Mouse (Mus musculus) heart, embryonic 14.5 days (tissue): Measurements from ENCODE around the gene Myoz2. TPM values are rescaled to one million over a fixed set of nuclear protein-coding genes. Genes with fewer than 3 reads are reported as not detected.

Experiments used
- ATAC-seq: fragments of 200-750 bp; cut with Nextera tagmentation; 2 replicates; pipeline ENCODE4 v1.8.0; 2017; ENCODE audit warnings: low read depth, moderate TSS enrichment; ENCODE audit not compliant: insufficient number of reproducible peaks, insufficient read depth, low FRiP score
- H3K27ac ChIP-seq, 2 experiments: fragments of 200-500 bp in 1 of 2; fragments of 300-500 bp in 1 of 2; sonication (generic) in 1 of 2; replicated peaks in 1 of 2; 2 replicates each; pipeline ENCODE4 v1.5.1; 2012 to 2014; ENCODE audit warnings: low read depth in 2 of 2, low read length in 2 of 2, control low read depth in 1 of 2, mild to moderate bottlenecking in 1 of 2, mixed read lengths in 1 of 2; ENCODE audit not compliant: control insufficient read depth in 1 of 2, insufficient read depth in 1 of 2
- H3K27me3 ChIP-seq: fragments of 300-500 bp; sonication (generic); 2 replicates; pipeline ENCODE4 v1.6.1; 2014; ENCODE audit warnings: mild to moderate bottlenecking, low read length, control low read depth; ENCODE audit not compliant: control insufficient read depth, insufficient read depth
- H3K36me3 ChIP-seq: fragments of 300-500 bp; sonication (generic); 2 replicates; pipeline ENCODE4 v1.6.1; 2014; ENCODE audit warnings: mild to moderate bottlenecking, control low read depth, low read length, mixed read lengths; ENCODE audit not compliant: control insufficient read depth, insufficient read depth
- H3K4me1 ChIP-seq, 2 experiments: fragments of 200-500 bp in 1 of 2; fragments of 300-500 bp in 1 of 2; sonication (generic) in 1 of 2; 2 replicates each; pipeline ENCODE4 v1.6.1; 2012 to 2014; ENCODE audit warnings: low read length in 2 of 2, control low read depth in 1 of 2, mixed read lengths in 1 of 2; ENCODE audit not compliant: control insufficient read depth in 2 of 2, insufficient read depth in 2 of 2
- H3K4me2 ChIP-seq: fragments of 300-500 bp; sonication (generic); 2 replicates; pipeline ENCODE4 v1.6.1; 2014; ENCODE audit warnings: mild to moderate bottlenecking, low read length
- H3K4me3 ChIP-seq, 2 experiments: fragments of 200-500 bp in 1 of 2; fragments of 300-500 bp in 1 of 2; sonication (generic) in 1 of 2; 2 replicates each; pipeline ENCODE4 v1.5.1; 2012 to 2014; ENCODE audit warnings: low read length in 2 of 2, mild to moderate bottlenecking in 2 of 2, control low read depth in 1 of 2, low read depth in 1 of 2, moderate library complexity in 1 of 2; ENCODE audit not compliant: control insufficient read depth in 1 of 2, insufficient read depth in 1 of 2
- H3K9ac ChIP-seq: fragments of 300-500 bp; sonication (generic); 2 replicates; pipeline ENCODE4 v1.6.1; 2014; ENCODE audit warnings: mild to moderate bottlenecking, low read length
- H3K9me3 ChIP-seq: fragments of 300-500 bp; sonication (generic); 2 replicates; pipeline ENCODE4 v1.6.1; 2016; ENCODE audit warnings: low read length, control low read depth; ENCODE audit not compliant: control insufficient read depth
- WGBS: fragments of 180-500 bp; shearing (Covaris S2); extraction: QIAGEN DNeasy Blood & Tissue Kit; methylation state at CpG from one replicate; pipeline ENCODE4 v1.1.7; 2014; 5-methylcytosine and 5-hydroxymethylcytosine counted together
- polyA plus RNA-seq: library from polyadenylated mRNA; unstranded; fragments of >200 nt; fragmentation: Nextera tagmentation; extraction: Ambion mirVana; gene quantifications from 2 replicates; pipeline ENCODE4 v1.2.1, GENCODE M21; 2014

The Myoz2 gene
- polyA plus RNA-seq, 1 experiment from 2014 or later, result 230 TPM

DNA sequence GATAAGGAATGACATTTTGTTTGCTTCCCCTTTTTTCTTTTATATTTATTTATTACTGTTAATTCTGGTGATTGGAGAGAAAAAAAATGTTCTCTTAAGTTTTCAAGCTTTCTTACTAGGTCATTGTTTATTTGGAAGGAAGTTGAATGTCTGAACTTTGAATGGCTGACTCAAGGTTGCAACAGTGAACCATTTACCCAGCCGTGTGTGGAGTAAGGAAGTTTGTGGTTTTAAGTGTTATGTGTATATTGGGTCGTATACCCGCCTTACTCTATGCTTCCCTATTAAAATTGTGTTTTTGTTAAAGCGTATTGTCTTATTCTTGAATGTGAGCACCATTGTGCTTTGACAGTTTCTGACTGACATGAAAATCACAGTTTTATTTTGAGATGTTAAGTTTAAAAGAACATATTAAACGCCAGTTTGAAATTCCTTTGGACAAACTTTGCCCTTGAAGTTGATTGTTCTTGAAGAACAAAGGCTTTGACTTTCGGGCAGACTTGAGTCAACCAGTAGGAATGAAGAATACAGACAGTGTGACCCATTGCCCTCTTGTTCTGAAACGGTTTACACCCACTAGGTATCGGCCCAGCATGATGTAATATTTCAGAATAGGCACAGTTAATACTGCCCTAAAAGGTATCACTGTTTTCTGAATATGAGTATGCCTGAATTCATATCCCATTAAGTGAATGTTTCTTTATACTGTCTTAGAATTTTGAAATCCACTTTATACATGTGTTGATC lies 18.6 kb upstream of the Myoz2 start:
- Histone ChIP-seq H3K4me2 (no peak overlapping the region), H3K9ac (no peak overlapping the region), H3K27me3 (no peaks in the 10 kb centered on the region), H3K36me3 (no peaks in the 10 kb centered on the region), H3K27ac (no peak overlapping the region), H3K9me3 (peaks cover 5% of the 10 kb centered on the region; the same call in 1 of the 2 replicates), H3K4me1 (peaks cover 2 to 5% of the 10 kb centered on the region in 2 experiments; a peak in 2 of 4 replicates), H3K4me3 (no peak overlapping the region)
- ATAC-seq, result no peak
- 66% methylated on average over 8 of the region's 8 CpGs for WGBS

DNA sequence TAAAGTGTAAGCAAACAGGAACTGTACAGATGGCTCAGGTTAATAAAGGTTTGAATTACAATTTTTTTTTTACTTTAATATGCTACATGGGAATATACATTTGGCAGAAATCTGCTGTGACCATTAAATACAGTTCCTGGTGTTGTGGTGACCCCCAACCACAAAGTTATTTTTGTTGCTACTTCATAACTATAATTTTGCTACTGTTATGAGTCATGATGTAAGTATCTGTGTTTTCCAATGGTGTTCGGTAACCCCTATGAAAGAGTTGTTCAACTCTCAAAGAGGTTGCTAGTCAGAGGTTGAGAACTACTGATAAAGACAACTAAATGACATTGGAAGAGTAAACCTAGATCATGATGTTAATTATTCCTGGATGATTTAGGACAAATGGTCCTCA lies 7.5 kb upstream of the Myoz2 start:
- no peaks in the 10 kb centered on the region for H3K9me3 ChIP-seq
- no peaks in the 10 kb centered on the region for H3K36me3 ChIP-seq
- no peak overlapping the region for H3K4me2 ChIP-seq
- WGBS, result 64% methylated on average over 1 of the region's 1 CpGs
- no peak overlapping the region for H3K9ac ChIP-seq
- peaks cover 2 to 9% of the 10 kb centered on the region in 2 experiments; a peak in 3 of 4 replicates for H3K4me1 ChIP-seq
- H3K27me3 ChIP-seq, result no peaks in the 10 kb centered on the region
- no peak for ATAC-seq
- H3K4me3 ChIP-seq, result no peak overlapping the region
- H3K27ac ChIP-seq, result no peak overlapping the region

DNA sequence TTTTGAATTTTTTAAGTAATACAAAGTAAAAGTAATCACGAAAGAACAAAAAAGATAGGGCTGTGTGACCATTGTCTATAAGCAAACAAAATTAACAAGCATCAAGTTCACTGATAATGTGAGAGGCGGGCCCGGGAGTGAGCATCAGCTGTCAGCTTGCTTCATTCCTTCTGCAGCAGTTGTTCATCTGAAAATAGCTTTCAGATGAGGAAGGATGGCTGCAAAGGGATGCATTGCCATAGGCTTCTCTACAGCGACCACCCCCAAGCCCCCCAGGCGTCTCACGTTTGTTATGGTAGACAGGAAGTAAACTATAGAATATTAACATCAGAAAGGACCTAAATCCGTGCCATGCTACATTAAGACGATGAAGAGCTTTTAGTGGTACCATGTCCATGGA lies 1.0 kb downstream of the Myoz2 start:
- H3K27me3 ChIP-seq, result no peaks in the 10 kb centered on the region
- WGBS, result 42% methylated on average over 8 of the region's 8 CpGs
- H3K4me2 ChIP-seq, result peak overlapping the region; percentile 70
- no peaks in the 10 kb centered on the region; the same call in none of the 2 replicates for H3K36me3 ChIP-seq
- H3K4me1 ChIP-seq, result peaks cover 8 to 20% of the 10 kb centered on the region in 2 experiments; a peak in 3 of 4 replicates
- peak overlapping the region; percentile 90 to 97 for H3K27ac ChIP-seq
- no peak for ATAC-seq
- no peaks in the 10 kb centered on the region for H3K9me3 ChIP-seq
- H3K4me3 ChIP-seq, result peak overlapping the region; percentile 45 to 61
- peak overlapping the region; percentile 83 for H3K9ac ChIP-seq

DNA sequence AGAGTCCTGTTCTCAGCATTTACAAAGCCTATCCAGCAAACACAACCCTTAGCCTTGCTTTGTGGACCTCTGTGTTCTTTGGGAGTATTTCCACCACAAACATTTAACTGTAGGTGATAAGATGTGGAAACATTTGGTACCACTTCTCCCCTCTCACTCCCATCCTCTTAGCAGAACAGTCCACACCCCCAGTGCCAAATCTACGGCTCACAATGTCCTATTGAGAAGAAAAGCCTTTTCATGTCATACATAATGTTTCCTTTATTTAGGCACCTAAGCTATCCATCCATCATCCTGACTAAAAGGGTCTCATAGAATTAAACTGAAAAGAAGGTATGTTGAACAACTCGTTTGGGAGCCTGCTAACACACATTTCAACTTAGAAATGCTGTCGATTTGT lies 9.2 kb downstream of the Myoz2 start:
- Histone ChIP-seq H3K27me3 (no peaks in the 10 kb centered on the region), H3K27ac (no peak overlapping the region), H3K36me3 (peaks cover 36% of the 10 kb centered on the region), H3K4me1 (peaks cover 8 to 23% of the 10 kb centered on the region in 2 experiments), H3K4me3 (no peak overlapping the region), H3K9me3 (no peaks in the 10 kb centered on the region), H3K4me2 (no peak overlapping the region), H3K9ac (no peak overlapping the region)
- no peak for ATAC-seq
- 82% methylated on average over 3 of the region's 3 CpGs for WGBS

DNA sequence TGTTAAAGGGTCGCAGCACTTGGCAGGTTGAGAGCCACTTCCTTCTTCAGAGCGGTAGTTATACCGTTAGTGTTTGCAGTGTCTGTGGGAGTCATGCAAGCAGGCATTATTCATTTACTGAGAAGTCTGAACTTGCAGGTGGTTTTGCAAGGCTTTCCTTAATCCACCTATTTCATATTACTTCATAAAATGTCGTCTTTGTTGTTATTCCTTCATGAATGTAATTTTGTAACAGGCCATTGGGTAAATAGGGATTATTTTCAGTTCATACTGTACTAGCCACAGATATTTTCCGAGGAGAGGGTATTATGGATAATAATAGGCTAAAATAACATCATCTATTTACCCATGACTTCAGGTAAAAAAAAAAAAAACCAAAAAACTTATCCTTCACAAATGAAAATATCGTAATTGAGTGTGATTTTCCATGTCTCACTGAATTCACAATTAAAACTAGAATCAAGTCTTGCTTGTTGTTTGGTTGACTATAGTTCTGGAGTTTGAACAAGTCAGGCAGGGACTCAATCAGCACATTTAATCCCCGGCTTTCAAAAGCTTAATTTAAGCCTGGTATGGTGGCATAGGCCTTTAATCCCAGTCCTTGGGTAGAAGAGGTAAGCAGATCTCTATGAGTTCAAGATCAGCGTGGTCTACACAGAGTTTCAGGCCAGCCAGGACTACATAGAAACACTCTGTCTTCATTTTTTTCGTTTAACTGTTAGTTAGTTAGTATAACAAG lies 10.2 kb downstream of the Myoz2 start:
- WGBS, result 84% methylated on average over 9 of the region's 9 CpGs
- Histone ChIP-seq H3K9ac (no peak overlapping the region), H3K9me3 (no peaks in the 10 kb centered on the region), H3K27me3 (no peaks in the 10 kb centered on the region), H3K4me1 (peaks cover 6 to 22% of the 10 kb centered on the region in 2 experiments), H3K4me2 (no peak overlapping the region), H3K27ac (no peak overlapping the region), H3K36me3 (peaks cover 36% of the 10 kb centered on the region), H3K4me3 (no peak overlapping the region)
- no peak for ATAC-seq

DNA sequence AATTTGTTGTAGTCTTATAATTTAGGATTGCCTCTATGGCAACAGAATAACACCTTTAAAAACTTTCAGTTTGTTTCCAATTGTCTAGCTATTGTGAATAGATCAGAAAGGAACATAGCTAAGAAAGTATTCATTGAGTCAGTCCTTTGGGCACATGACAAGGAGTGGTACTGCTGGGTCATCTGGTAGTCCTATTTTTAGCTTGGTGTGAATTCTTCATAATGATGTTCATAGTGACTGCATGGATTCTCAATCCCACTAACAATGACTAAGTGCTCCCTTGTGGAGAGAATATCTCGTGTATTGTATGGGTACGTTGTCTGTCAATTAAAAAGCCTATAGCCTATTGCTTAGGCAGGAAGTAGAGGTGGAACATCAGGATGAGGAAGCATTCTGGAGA lies 16.0 kb downstream of the Myoz2 start:
- ATAC-seq, result no peak
- 53% methylated on average over 2 of the region's 2 CpGs for WGBS
- Histone ChIP-seq H3K4me1 (peaks cover 0 to 5% of the 10 kb centered on the region in 2 experiments; a peak in 2 of 4 replicates), H3K4me3 (no peak overlapping the region), H3K36me3 (peaks cover 25% of the 10 kb centered on the region), H3K9ac (no peak overlapping the region), H3K27me3 (no peaks in the 10 kb centered on the region), H3K9me3 (no peaks in the 10 kb centered on the region), H3K27ac (peak overlapping the region in 1 of 2 experiments; percentile 35; a peak in 2 of 4 replicates), H3K4me2 (no peak overlapping the region)

DNA sequence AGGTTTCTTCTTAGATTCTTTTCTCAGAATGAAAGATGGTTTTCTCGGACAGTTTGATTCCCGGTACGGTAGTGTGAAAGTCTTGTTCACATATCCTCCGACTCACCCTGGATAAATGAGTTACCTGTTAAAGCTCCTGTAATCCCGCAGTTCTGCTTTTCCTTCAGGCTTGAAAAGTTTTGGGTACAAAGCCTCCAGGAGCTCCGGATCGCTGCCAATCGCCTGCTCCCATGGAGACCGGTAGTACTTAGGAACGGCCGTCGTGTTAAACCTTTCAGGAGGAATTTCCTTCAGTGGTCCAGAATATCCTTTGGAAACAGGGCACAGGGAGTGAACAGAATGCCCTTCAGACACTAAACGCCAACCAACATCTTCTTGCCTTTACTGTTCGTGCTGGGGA lies 21.3 kb downstream of the Myoz2 start:
- Histone ChIP-seq H3K4me2 (no peak overlapping the region), H3K36me3 (peaks cover 48% of the 10 kb centered on the region), H3K4me1 (no peaks in the 10 kb centered on the region; a peak in 1 of 4 replicates), H3K9me3 (no peaks in the 10 kb centered on the region), H3K4me3 (no peak overlapping the region), H3K9ac (no peak overlapping the region), H3K27me3 (no peaks in the 10 kb centered on the region), H3K27ac (no peak overlapping the region)
- WGBS, result 87% methylated on average over 14 of the region's 14 CpGs
- ATAC-seq, result no peak
